Mouse (Mus musculus): ENCODE data around the gene Pmm2.

Pmm2 gene

DNA sequence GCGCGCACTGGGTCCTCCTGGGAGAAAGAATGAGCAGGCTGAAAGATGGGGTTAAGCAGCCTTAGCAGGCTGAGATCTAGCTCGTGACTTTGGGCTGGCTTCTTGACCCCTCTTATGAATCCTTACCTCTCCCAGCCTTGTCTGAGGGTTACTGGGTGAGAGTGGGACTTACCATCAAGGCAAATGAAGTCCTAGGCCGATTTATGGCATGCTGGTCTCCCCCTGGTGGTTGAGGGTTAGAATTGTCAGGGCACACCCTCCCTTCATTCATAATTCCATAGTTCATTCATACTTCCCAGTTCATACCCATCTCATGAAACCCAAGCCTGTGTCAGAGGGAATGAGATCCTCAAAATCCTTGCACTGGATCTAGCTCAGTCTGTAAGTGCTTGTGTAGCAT, 39.3 kb downstream of the Pmm2 start:
- in situ Hi-C loops (cut with MboI; ENCODE audit: low sequenced_read_pairs), result loop anchor here (5.0 kb wide), 2 partner anchors 184 to 264 kb away; no protein-coding TSS in a partner anchor

DNA sequence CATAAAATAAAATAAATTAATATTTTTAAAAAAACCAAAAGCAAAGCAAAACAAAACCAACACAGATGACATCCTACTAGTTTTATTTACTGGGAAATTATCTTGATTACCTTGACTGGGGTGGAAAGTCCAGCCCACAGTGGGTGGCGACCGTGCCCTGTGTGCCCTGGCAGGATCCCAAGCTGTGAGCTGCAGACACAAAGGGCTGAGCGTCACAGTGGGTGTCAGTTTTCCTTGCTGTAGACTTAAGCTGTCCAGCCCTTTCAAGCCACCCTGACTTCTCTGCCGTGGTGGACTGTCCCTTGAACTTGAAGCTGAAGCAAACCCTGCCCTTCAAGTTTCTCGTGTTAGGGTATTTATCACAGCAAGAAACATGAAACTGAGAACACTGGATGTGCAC, 40.6 kb downstream of the Pmm2 start:
- in situ Hi-C loops (cut with MboI; ENCODE audit: low sequenced_read_pairs), result loop anchor here (5.0 kb wide), 2 partner anchors 186 to 266 kb away; no protein-coding TSS in a partner anchor

DNA sequence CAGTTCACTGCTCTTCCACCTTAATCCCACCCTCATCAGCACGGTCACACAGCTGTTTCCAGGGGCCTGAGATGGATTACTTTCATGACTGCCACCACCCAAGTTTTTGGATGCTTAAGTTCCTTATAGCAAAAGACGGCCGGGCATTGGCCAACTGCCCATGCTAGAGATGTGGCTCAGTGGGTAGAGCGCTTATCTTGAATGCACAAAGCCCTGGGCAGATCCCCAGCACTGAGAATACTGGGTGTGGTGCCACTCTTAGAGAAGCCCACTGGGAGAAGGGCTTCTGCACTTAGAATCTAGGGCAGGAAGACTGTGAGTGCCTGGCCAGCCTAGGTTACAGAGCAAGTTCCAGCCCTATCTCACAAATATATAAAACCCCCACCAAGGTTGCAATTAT, 41.2 kb downstream of the Pmm2 start:
- in situ Hi-C loops (cut with MboI; ENCODE audit: low sequenced_read_pairs), result loop anchor here (5.0 kb wide), 2 partner anchors 186 to 266 kb away; no protein-coding TSS in a partner anchor

DNA sequence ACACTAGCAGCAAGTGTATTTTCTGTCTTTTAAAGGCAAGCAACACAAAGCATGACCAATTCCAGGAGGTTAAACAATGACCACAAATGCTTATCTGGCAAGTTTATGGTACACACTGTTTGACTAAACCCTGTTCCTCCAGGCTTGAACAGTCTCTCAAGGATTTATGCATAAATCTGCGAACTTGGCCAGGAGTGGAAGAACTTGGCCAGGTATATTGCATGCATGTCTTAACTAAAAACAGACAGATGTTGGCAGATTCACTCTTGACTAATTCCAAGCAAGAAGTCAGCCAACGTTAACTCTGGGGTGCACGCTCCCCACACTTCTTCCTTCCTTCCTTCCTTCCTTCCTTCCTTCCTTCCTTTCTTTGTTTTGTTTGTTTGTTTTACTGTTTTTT, 42.3 kb downstream of the Pmm2 start:
- in situ Hi-C loops (cut with MboI; ENCODE audit: low sequenced_read_pairs), result loop anchor here (5.0 to 10.0 kb wide), 3 partner anchors 185 to 267 kb away; no protein-coding TSS in a partner anchor

DNA sequence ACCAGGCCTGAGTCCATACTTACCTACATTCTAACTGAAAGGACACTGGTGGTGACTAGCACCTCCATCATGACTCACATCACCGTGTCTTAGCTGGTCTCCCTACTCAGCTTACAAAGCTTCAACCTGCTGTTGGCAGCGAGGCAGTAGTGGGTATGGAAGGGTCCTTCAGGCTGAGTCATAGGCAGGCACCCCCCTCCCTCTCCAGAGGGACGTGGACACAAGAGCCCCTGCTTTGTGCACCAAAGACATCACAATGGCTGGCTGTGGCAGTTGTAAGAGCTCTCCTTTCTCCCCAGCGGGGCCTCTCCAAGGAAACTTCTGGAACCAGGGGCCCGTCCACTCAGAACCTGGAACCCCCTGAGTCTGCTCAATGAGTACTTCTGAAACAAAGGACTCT, 43.0 kb downstream of the Pmm2 start, which contains the start of gene Gm5767:
Gene Gm5767, plus strand, starts transcription at position 301 of the 400 bp plus-strand sequence.
- in situ Hi-C loops (cut with MboI; ENCODE audit: low sequenced_read_pairs), result loop anchor here (10.0 kb wide), 1 partner anchor 184 kb away; no protein-coding TSS in a partner anchor

DNA sequence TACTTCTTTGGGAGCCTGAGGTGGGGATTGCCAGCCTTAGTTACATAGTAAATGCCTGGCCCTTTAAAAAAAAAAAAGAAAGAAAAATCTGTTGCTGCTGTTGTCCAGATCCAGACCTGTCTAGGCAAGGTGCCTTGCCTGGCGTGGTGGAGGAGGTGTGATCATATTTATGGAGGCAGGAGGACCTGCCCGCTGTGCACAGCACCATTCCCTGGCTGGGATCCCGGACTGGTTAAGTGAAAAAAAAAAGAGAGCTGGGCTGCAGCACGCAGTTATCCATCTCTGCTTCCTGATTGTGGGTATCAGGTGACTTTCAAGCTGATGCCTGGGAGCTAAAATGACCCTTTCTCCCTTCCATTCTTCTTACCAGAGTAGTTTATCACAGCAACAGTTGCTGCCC, 47.6 kb downstream of the Pmm2 start:
- in situ Hi-C loops (cut with MboI; ENCODE audit: low sequenced_read_pairs), result loop anchor here (10.0 kb wide), 1 partner anchor 180 kb away; no protein-coding TSS in a partner anchor

DNA sequence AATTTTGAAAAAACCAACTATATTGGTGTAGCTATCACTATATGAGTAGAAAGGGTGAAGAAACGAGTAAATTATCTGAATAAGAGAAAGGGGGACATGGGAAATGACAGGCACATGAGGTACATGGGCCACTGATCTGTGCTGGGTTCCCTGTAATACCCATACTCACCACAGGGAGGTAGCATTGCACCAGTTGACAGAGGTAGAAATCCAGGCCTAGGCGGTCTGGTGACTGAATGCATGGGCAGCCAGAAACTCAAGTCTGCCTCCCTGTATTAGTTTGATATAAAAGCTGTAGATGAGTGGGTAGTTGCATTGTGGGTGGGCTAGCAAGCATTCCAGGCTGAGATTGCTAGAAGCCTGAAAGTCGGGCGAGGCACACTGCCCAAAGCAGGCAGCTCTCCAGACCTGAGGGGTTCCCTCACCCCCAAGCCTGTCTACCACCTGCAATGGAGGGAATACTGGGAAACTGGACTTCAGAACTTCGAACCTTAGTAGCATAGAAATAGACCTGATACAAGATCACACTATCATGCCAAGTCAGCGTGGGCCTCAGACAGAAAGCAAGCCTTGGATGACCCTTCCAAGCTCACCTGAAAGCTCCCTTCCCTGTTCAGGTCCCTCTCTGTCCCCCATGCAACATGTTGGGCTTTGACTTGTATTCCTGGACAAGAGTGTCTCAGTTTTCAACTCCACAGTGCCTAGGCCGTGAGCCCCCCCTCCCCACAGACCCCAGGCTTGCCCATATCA, 48.8 kb downstream of the Pmm2 start:
- in situ Hi-C loops (cut with MboI; ENCODE audit: low sequenced_read_pairs), result loop anchor here (10.0 kb wide), 1 partner anchor 179 kb away; no protein-coding TSS in a partner anchor

DNA sequence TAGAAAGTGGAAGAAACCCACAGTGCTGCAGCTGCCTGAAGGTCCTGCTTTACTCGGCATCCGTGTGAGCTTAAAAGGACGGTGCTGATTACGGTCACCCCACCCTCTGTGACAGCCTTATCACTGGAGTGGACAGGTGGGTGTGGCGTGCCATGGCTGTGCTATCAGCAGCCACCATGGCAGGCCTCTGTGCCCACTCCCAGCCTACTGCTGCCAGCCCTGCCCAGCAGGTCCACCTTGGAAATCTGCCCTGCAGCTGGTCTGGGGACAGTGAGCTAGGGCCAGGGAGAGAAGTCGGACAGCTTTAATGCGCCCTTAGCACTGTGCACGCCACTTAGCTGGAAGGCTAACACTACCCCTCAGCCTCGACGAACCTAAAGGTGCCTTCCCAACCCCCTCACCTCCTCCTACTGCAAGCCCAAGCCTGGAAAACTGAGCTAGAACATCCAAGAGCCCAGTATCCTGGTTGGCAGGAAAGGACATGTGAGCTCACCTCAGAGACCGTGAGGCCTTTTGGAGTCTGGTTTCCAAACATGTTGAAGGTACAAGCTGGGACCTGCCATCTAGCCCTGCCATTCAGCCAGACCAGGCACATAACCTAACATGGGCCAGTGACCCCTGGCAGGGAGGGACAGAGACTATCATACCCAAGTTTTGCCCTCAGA, 49.5 kb downstream of the Pmm2 start:
- in situ Hi-C loops (cut with MboI; ENCODE audit: low sequenced_read_pairs), result loop anchor here (10.0 kb wide), 1 partner anchor 178 kb away; no protein-coding TSS in a partner anchor

DNA sequence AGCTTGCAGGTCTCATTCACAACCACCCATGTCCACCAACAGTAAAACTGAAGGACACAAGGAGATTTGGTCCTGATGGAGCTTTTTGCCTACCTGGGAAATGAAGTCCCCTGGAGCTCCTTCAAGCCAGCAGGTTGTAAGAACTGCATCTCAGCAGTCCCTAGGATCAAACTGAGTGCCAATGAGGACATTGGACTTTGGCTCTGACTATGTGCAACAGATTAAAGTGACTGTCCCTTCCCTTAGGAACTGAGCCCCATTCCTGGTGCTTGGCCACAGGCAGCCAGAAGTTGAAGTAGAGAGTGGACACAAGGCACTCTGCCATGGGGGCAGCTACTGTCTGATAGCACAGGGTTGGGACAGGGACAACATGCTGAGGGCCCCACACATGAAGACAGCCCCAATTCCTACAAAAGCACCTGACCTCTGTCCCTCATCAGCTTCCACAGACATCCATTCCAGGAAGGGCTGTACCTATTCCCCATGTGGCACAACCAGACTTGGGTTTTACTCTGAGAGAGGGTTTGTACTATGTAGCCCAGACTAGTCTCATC, 50.2 kb downstream of the Pmm2 start:
- in situ Hi-C loops (cut with MboI; ENCODE audit: low sequenced_read_pairs), result loop anchor here (10.0 kb wide), 1 partner anchor 177 kb away; no protein-coding TSS in a partner anchor

DNA sequence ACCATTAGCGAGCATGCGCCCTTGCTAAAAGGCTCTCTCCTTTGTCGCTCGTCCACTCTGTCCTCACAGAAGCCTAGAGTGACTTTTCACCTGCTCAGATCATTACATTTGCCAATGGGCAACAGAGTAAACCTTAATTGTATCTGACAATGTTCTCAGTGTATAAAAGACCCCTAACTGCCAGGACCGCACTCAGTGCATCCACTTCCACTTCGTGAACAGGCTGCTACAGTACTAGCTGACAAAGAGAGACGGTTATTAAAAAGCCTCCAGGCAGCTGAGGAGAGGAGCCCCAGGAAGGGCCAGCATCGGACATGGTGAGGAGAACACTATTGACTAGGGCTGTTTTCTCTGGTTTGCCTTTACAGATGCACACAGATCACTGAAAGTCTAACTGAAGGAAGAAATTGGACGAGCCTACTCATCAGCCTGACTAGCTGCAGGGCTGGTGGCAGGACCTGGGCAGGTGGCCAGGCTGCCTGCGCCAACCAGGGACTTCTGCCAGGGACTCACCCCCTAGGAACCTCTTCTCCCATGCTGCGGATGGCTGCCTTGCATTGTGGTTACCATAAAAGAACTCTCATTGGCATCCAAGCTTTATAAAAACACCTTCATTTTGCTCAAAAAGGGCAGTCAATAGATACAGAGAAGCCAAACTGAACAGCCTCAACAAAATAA, 52.6 kb downstream of the Pmm2 start:
- in situ Hi-C loops (cut with MboI; ENCODE audit: low sequenced_read_pairs), result loop anchor here (10.0 kb wide), 1 partner anchor 175 kb away; no protein-coding TSS in a partner anchor

DNA sequence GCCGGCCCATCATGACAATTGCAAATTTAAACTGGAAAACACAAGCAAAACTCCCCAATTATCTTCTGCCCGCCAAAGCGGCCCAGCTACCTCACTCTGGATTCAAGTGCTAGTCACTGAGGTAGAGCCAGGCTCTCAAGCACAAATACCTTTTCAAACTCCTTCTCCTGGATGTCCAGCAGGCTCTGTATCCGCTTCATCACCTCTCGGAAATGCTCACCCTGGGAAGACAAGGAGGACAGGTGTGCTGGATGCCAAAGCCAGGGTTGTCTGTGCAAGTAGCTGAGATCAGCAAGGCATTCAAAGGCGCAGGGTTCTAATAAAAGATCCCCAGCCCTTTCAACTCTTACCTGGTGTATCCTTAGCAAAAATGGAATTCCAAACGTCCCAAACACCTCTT, 53.7 kb downstream of the Pmm2 start:
- in situ Hi-C loops (cut with MboI; ENCODE audit: low sequenced_read_pairs), result no loop called here

DNA sequence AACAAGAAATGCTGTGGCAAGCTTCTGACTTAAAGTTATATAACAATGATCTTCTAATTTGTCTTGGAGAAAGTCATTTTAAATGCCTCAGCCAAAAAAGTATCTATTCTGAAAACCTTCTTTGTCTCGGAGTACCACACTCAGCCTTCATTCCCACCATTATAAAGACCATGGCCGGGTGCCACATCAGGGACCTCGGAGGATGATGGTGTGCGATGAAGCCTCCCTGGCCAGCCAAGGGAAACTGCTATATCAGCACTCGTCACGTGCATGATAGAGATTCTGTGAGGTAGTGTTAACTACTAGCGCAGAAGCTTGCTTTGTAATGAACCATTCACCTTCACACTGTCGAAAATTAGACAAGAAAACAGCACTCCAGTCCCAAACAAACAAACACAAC, 62.1 kb downstream of the Pmm2 start:
- in situ Hi-C loops (cut with MboI; ENCODE audit: low sequenced_read_pairs), result no loop called here

DNA sequence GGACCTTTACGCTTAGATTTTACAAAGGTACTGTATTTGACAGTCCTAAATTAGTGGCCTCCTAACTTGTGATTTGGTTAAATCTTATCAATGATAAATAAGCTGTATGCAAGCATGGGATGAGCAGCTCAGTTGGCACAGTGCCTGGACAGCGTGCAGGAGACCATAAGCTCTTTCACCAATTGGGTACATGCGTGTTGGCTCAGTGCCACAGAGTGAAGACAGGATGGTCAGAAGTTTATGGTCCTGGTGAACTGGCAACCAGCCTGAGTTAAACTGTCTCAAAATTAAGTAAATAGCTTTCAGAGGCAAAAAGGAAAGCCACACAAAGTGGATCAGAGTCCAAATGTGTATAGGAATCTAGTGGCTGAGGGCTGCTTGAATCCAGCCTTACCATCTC, 63.1 kb downstream of the Pmm2 start:
- in situ Hi-C loops (cut with MboI; ENCODE audit: low sequenced_read_pairs), result no loop called here

DNA sequence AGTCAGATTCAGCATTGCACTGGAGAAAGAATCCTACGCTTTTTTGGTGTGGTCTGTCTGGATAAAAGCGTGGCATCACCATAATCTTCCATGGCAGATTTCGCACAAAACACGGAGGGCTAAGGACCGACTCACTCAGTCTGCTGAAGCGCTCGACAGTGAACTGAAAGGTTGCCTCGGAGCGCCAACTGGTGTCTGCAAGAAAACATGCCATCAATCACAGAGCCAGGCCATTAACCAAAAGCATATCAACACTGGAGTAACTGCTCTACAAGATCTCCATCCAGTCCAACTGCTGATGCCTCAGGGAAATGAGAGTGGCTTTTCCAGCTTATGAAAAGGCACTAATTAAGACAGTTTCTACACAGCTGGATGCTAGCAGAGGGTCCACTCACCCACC, 74.5 kb downstream of the Pmm2 start:
- in situ Hi-C loops (cut with MboI; ENCODE audit: low sequenced_read_pairs), result no loop called here

All from CH12F3 (cell line).